Mouse (Mus musculus) left cerebral cortex, postnatal 36 days (tissue): ENCODE measurements around the gene Dnajb1. TPM values are rescaled to one million over a fixed set of nuclear protein-coding genes. Genes with fewer than 3 reads are reported as not detected.
"Not testable (repeated sequence)": the region's sequence is repeated elsewhere in the genome, so short reads cannot be mapped to it uniquely, and the experiment has no call there.

Experiments
- DNase-seq, 2 experiments: peaks; one replicate each; pipeline ENCODE4 v3.0.0; 2021 to 2022; ENCODE audit warnings: low spot score in 2 of 2, mixed read lengths in 1 of 2
- intact Hi-C: fragments of 180-260 bp; cut with DNase I; formaldehyde crosslinking; loops from one replicate; pipeline ENCODE4 v1.15.1; 2025
- total RNA-seq, 2 experiments: library from RNA; stranded (reverse); gene quantifications; 2 replicates each; pipeline ENCODE4 v1.2.3; 2021

The Dnajb1 gene
- 10 to 100 TPM; 49.4 to 54.2 TPM for total RNA-seq

GRCm38 (mm10) chr8:83607661-83608397 is at the start of gene Dnajb1, which contains the start of gene Tecr:
Gene Dnajb1 (plus strand): TSS chr8:83608193.
Gene Tecr (minus strand): TSS chr8:83607971.
- DNase-seq, result peak; percentile 99 to 100
- intact Hi-C loops, result loop anchor here (2.0 to 10.0 kb wide), 2 partner anchors 45 to 163 kb away; partner anchors contain the start of gene Gipc1

- DNase-seq, result no peak
- intact Hi-C loops, result loop anchor here (10.0 kb wide), 1 partner anchor 118 kb away; no protein-coding TSS in a partner anchor
These were observed 45.3 kb upstream of the Dnajb1 start for GRCm38 (mm10) chr8:83562669-83563068.

- intact Hi-C loops, result loop anchor here (10.0 kb wide), 1 partner anchor 118 kb away; no protein-coding TSS in a partner anchor
- no peak for DNase-seq
These were observed 44.7 kb upstream of the Dnajb1 start for GRCm38 (mm10) chr8:83563246-83563645.

- intact Hi-C loops, result loop anchor here (10.0 kb wide), 1 partner anchor 121 kb away; no protein-coding TSS in a partner anchor
- DNase-seq, result no peak
These were observed 42.1 kb upstream of the Dnajb1 start for GRCm38 (mm10) chr8:83565731-83566375.

GRCm38 (mm10) chr8:83566469-83567395 is 41.3 kb upstream of the Dnajb1 start, which contains the start of gene Ndufb7:
Gene Ndufb7 (plus strand): TSS chr8:83566671.
- DNase-seq, result peak; percentile 95 to 97
- intact Hi-C loops, result loop anchor here (10.0 kb wide), 1 partner anchor 122 kb away; no protein-coding TSS in a partner anchor

- DNase-seq, result no peak
- intact Hi-C loops, result loop anchor here (10.0 kb wide), 1 partner anchor 123 kb away; no protein-coding TSS in a partner anchor
These were observed 40.3 kb upstream of the Dnajb1 start for GRCm38 (mm10) chr8:83567668-83568067.

GRCm38 (mm10) chr8:83568128-83568527 is 39.9 kb upstream of the Dnajb1 start:
- intact Hi-C loops, result loop anchor here (10.0 kb wide), 1 partner anchor 123 kb away; no protein-coding TSS in a partner anchor
- DNase-seq, result no peak

- DNase-seq, result no peak
- intact Hi-C loops, result loop anchor here (10.0 kb wide), 1 partner anchor 124 kb away; no protein-coding TSS in a partner anchor
These were observed 39.2 kb upstream of the Dnajb1 start for GRCm38 (mm10) chr8:83568755-83569154.

GRCm38 (mm10) chr8:83569165-83569564 is 38.8 kb upstream of the Dnajb1 start:
- intact Hi-C loops, result loop anchor here (10.0 kb wide), 1 partner anchor 124 kb away; no protein-coding TSS in a partner anchor
- no peak for DNase-seq

GRCm38 (mm10) chr8:83570272-83571000 is 37.6 kb upstream of the Dnajb1 start:
- no peak for DNase-seq
- intact Hi-C loops, result no loop called here

- intact Hi-C loops, DNase-seq: not testable (repeated sequence)
These were observed 37.0 kb upstream of the Dnajb1 start for GRCm38 (mm10) chr8:83571001-83571340.

GRCm38 (mm10) chr8:83571791-83572190 is 36.2 kb upstream of the Dnajb1 start:
- intact Hi-C loops, result no loop called here
- DNase-seq, result no peak

- DNase-seq, result no peak
- intact Hi-C loops, result no loop called here
These were observed 35.7 kb upstream of the Dnajb1 start for GRCm38 (mm10) chr8:83572246-83572812.

- intact Hi-C loops, result no loop called here
- DNase-seq, result no peak
These were observed 34.7 kb upstream of the Dnajb1 start for GRCm38 (mm10) chr8:83573140-83573875.

GRCm38 (mm10) chr8:83574631-83575315 is 33.2 kb upstream of the Dnajb1 start:
- intact Hi-C loops, result no loop called here
- no peak for DNase-seq

- peak in 1 of 2 experiments; percentile 6 for DNase-seq
- intact Hi-C loops, result no loop called here
These were observed 32.2 kb upstream of the Dnajb1 start for GRCm38 (mm10) chr8:83575561-83576515.
